Mouse (Mus musculus) thymus, adult 18-20 months (tissue): Measurements from ENCODE around the gene Vps72.
A peak's percentile ranks its signal among the peaks of the same experiment; 100 is the strongest.
"Not testable (repeated sequence)": the region's sequence is repeated elsewhere in the genome, so short reads cannot be mapped to it uniquely, and the experiment has no call there.

Source experiments
- DNase-seq, 2 experiments: peaks; one replicate each; pipeline ENCODE4 v3.0.0; 2022; ENCODE audit warnings: mixed read lengths in 2 of 2

Gene Vps72

DNA sequence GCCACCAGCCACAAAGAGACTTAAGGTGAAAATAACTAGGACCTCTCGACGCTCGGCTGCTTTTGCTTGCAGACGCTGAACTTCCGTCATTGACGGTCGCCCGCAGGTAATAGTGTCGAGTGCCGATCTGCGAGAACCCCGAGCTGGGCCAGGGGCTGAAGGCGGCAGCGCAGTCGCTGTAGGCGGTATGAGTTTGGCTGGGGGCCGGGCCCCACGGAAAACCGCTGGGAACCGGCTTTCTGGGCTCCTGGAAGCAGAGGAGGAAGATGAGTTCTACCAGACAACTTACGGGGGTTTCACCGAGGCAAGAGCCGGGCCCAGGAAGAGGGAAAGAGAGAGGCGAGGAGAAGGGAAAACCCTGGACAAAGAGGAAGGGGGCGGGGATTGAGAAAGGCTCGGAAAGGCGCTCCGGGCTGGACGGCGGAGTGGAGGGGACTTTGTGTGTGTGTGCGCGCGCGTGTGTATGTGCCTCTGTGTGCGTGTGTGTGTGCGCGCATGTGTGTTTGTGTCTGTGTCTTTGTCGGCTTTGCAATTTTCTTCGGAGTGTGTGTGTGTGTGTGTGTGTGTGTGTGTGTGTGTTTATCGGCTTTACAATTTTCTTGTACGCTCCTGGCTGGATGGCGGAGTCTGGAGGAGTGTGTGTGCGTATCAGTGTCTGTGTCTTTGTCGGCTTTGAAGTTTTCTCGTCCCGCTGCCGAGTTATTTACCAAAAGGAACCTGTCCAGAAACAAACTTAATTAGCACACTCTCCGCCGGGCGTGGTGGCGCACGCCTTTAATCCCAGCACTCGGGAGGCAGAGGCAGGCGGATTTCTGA lies at the start of gene Vps72:
Gene Vps72, plus strand, starts transcription at position 112 of the 816 bp plus-strand sequence.
- peak; percentile 82 to 87 for DNase-seq

GRCm38 (mm10) chr3:95063741-95064140 lies 47.1 kb upstream of the Vps72 start:
- no peak for DNase-seq

- no peak for DNase-seq
Observed at GRCm38 (mm10) chr3:95065553-95065952, 45.3 kb upstream of the Vps72 start.

GRCm38 (mm10) chr3:95066095-95066494 lies 44.7 kb upstream of the Vps72 start:
- no peak for DNase-seq

- DNase-seq: no peak
Observed at GRCm38 (mm10) chr3:95066570-95066969, 44.3 kb upstream of the Vps72 start.

GRCm38 (mm10) chr3:95071606-95072005 lies 39.2 kb upstream of the Vps72 start:
- no peak for DNase-seq

- DNase-seq: no peak
Observed at GRCm38 (mm10) chr3:95088071-95088470, 22.8 kb upstream of the Vps72 start.

- DNase-seq: no peak
Observed at GRCm38 (mm10) chr3:95100854-95101253, 10.0 kb upstream of the Vps72 start.

- DNase-seq: no peak
Observed at GRCm38 (mm10) chr3:95105121-95105520, 5.7 kb upstream of the Vps72 start.

GRCm38 (mm10) chr3:95105586-95106337 lies 5.1 kb upstream of the Vps72 start:
- DNase-seq: no peak

- peak; percentile 95 to 97 for DNase-seq
Observed at GRCm38 (mm10) chr3:95106338-95107117, 4.3 kb upstream of the Vps72 start, which contains the start of gene Pip5k1a. Gene Pip5k1a, minus strand, starts transcription at chr3:95106930.

- DNase-seq: not testable (repeated sequence)
Observed at GRCm38 (mm10) chr3:95107308-95107707, 3.5 kb upstream of the Vps72 start.

DNA sequence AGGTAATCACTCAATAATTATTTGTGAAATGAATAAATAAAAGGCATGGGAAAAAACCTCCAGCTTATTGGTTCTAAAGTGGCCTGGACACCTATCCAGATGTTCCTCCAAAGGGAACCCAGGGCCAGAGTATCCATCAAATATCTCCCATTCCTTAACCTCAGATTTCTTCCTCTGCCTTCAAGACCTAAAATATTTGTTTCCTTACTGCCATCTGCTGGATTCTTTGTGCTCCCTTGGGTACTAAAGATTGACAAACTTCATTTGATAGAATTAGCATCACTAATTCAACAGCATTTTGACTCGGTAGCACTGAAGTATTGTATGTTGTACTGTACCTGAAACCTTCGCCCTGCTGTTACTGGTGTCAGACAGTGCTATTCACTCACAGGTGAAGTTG lies 2.9 kb upstream of the Vps72 start:
- no peak for DNase-seq

DNA sequence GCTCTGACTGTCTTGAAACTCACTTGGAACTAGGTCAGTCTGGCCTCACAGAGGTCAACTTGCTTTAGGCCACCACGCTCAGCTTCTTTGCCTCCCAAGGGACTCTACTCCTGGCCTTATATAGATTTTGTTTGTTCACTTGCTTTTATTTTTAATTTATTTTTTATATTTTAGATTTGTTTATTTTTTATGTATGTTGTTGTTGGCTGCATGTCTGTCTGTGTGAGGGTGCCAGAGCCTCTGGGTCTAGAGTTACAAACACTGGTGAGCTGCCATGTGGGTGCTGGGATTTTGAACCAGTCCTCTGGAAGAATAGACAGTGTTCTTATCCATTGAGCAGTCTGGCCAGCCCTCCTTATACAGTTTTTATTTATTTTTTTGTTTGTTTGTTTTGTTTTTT lies 1.9 kb downstream of the Vps72 start:
- no peak for DNase-seq

- no peak for DNase-seq
Observed at GRCm38 (mm10) chr3:95117751-95118150, 6.9 kb downstream of the Vps72 start.

DNA sequence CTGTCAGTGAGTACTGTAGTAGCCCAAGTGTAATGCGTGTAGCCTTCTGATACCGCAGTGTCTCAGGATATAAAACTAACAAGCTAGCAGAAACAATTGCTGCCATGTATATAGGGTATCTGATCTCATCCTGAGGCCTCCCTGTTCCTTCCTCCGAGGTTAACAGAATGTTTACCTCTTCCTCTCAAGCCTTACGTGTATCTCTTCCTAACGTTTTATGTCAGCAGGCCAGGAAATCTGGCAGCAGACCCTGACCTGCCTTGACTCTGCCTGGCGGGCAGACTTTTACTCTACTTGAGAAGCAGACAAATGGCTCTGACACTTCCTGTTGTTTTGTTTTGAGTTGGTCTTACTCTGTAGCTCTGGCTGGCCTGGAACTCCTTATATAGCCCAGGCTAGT lies 10.8 kb downstream of the Vps72 start:
- no peak for DNase-seq

GRCm38 (mm10) chr3:95124246-95124645 lies 13.4 kb downstream of the Vps72 start, which contains the start of gene Tmod4:
Gene Tmod4, plus strand, starts transcription at chr3:95124476.
- DNase-seq: no peak

DNA sequence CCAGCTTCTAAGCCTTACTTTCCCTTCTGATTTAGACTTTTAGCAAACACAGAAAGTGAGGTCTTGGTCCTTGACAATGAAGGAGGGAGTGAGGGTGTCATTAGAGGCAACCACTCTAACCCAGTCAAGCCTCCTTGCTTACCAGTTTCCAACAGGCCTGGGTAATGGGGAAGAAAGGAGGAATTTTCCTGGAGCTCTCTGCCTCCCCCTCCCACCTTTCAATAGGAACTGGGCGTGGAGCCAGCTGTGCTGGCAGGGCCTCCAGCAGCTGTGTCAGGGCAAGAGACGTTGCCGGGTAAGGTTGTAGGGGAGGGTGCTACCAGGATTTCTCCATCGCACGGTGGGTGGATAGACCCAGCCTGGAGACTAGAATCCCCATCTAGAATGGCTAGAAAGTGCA lies 14.2 kb downstream of the Vps72 start:
- no peak for DNase-seq

- no peak for DNase-seq
Observed at GRCm38 (mm10) chr3:95129226-95129651, 18.4 kb downstream of the Vps72 start.

DNA sequence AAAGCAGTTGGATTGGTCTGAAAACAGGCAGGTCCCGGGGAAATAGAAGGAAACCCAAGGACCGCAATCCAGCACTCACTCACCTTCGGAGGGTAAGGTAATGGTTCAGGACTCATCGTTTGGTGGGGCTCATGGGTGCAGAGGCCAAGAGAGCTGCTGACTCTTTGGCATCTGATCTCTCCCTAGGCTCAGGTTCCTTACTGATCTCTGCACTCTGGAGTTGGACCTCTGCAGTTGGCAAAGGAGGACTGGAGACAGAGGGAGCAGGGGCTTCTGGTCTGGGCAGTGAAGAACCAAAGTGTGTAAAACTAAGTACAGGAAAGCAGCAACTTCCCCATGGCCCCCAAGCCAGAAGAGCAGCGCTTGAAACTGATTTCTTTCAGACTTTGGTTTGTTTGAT lies 19.3 kb downstream of the Vps72 start:
- DNase-seq: no peak

GRCm38 (mm10) chr3:95132389-95132788 lies 21.6 kb downstream of the Vps72 start:
- DNase-seq: not testable (repeated sequence)

- DNase-seq: no peak
Observed at GRCm38 (mm10) chr3:95133176-95133575, 22.4 kb downstream of the Vps72 start.

DNA sequence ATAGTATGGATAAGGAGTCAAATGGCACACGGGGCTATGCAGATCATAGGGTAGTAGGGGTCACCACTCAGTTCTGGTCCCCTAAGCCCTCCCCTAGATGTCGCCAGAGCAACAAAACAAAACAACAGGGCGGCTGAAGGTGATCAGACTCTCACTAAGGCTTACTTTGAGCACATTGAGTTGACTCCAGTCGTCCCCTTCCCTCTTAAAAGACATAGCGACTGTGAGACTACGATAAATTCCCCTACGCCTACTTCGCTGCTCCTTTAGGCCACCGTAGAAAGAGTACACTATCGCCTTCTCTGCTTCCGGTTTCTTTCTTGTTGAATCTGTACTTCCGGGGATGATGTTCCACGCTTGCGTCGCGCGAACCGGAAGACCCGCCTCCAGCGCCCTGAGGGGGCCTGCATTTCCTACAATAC lies 22.9 kb downstream of the Vps72 start, which contains the start of the genes Scnm1 and Lysmd1:
Gene Scnm1, minus strand, starts transcription at position 332 of the 422 bp plus-strand sequence.
Gene Lysmd1, plus strand, starts transcription at position 409 of the 422 bp plus-strand sequence.
- peak; percentile 85 to 92 for DNase-seq
